Mouse (Mus musculus) heart, postnatal 0 days (tissue): ENCODE data around the gene Fam8a1. TPM values are rescaled to one million over a fixed set of nuclear protein-coding genes. Genes with fewer than 3 reads are reported as not detected.

Experiments
- ATAC-seq: fragments of 200-750 bp; cut with Nextera tagmentation; 2 replicates; pipeline ENCODE4 v1.8.0; 2017; ENCODE audit warnings: low read depth, moderate number of reproducible peaks, moderate library complexity; ENCODE audit not compliant: insufficient read depth
- DNase-seq: peaks from one replicate; pipeline ENCODE4 v3.0.0-alpha.2; 2016; ENCODE audit warnings: low spot score
- H3K27ac ChIP-seq: fragments of 300-500 bp; sonication (generic); 2 replicates; pipeline ENCODE4 v1.5.1; 2014; ENCODE audit warnings: low read depth, mild to moderate bottlenecking
- H3K27me3 ChIP-seq: fragments of 300-500 bp; sonication (generic); 2 replicates; pipeline ENCODE4 v1.6.1; 2014; ENCODE audit warnings: low read length, mixed read lengths; ENCODE audit not compliant: control insufficient read depth, insufficient read depth
- H3K36me3 ChIP-seq: fragments of 300-500 bp; sonication (generic); replicated peaks from 2 replicates; pipeline ENCODE4 v1.6.1; 2014; ENCODE audit warnings: low read length, mixed read lengths; ENCODE audit not compliant: control insufficient read depth, insufficient read depth
- H3K4me1 ChIP-seq: fragments of 300-500 bp; sonication (generic); 2 replicates; pipeline ENCODE4 v1.6.1; 2014; ENCODE audit warnings: antibody characterized with exemption; ENCODE audit not compliant: control insufficient read depth, insufficient read depth
- H3K4me2 ChIP-seq: fragments of 300-500 bp; sonication (generic); 2 replicates; pipeline ENCODE4 v1.6.1; 2014; ENCODE audit warnings: low read depth, mild to moderate bottlenecking, low read length, moderate library complexity
- H3K4me3 ChIP-seq: fragments of 300-500 bp; sonication (generic); 2 replicates; pipeline ENCODE4 v1.5.1; 2014; ENCODE audit warnings: low read depth, low read length
- H3K9ac ChIP-seq: fragments of 300-500 bp; sonication (generic); replicated peaks from 2 replicates; pipeline ENCODE4 v1.6.1; 2014; ENCODE audit warnings: low read depth, low read length, mixed read lengths
- H3K9me3 ChIP-seq: fragments of 300-500 bp; sonication (generic); replicated peaks from 2 replicates; pipeline ENCODE4 v1.6.1; 2016; ENCODE audit warnings: low read length; ENCODE audit not compliant: control insufficient read depth
- CTCF ChIP-seq: IDR thresholded peaks from 2 replicates; pipeline ENCODE4 v1.5.1; 2016; ENCODE audit warnings: antibody characterized with exemption, control low read depth, low read depth
- EP300 ChIP-seq: IDR thresholded peaks from 2 replicates; pipeline ENCODE4 v1.6.1; 2016; ENCODE audit warnings: antibody characterized with exemption, low read depth
- WGBS: fragments of 180-500 bp; shearing (Covaris S2); extraction: QIAGEN DNeasy Blood & Tissue Kit; methylation state at CpG from one replicate; pipeline ENCODE4 v1.1.7; 2014; 5-methylcytosine and 5-hydroxymethylcytosine counted together
- polyA plus RNA-seq: library from polyadenylated mRNA; unstranded; fragments of >200 nt; fragmentation: Nextera tagmentation; extraction: Ambion mirVana; gene quantifications from 2 replicates; pipeline ENCODE4 v1.2.1, GENCODE M21; 2015
- total RNA-seq: library from RNA; depleted of rRNA; stranded (reverse); fragments of >200 nt; gene quantifications from 2 replicates; pipeline ENCODE4 v1.2.3, GENCODE M21; 2014; ENCODE audit warnings: low replicate concordance

Fam8a1 gene
- total and polyA plus RNA-seq, 2 experiments from 2014 or later: 8.0 to 15.5 TPM

DNA sequence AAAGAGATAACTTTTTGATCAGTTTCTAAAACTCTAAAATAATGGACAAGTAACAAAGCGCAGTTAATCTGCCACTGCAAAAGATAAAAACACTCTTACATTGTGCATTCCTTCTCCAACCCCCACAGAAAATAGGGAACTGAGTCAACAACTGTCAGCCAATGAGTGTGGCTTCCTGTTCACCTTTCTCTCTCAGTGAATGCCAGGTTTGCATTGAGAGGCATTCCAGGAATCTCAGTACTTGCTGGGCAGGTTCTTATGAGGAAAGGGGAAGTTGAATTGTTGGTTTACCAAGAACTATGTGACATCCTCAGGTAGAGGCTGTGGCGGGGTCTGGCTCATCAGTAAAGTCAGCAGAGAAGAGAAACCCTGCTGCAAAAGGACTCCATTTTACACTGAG lies 27.5 kb downstream of the Fam8a1 start:
- TF ChIP-seq EP300: no peak
- no peak for TF ChIP-seq CTCF
- 90% methylated on average over 2 of the region's 2 CpGs for WGBS
- DNase-seq: no peak
- Histone ChIP-seq H3K4me3 (no peak overlapping the region), H3K27ac (no peak overlapping the region), H3K36me3 (peaks cover 42% of the 10 kb centered on the region), H3K27me3 (no peaks in the 10 kb centered on the region), H3K9me3 (no peaks in the 10 kb centered on the region), H3K4me1 (no peaks in the 10 kb centered on the region), H3K9ac (no peak overlapping the region), H3K4me2 (no peak overlapping the region)
- ATAC-seq: no peak

DNA sequence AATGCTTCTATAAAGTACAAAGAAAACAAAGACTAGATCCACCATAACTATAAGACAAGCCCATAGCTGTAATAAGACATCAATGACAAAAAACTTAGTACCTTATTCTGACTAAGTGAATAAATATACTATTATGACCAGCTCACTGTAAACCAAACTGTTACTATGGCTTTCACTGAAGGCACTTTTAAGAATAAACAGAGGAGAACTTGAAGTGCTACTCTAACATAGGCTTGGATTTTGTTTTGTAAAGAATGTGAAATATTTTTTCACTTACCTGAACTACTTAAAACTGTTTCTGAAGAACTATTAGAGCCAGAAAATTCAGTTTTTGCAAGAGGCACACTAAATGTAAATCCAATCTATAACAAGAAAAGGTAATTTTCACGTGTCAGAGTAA lies 30.1 kb downstream of the Fam8a1 start:
- H3K4me3 ChIP-seq: no peak overlapping the region
- H3K4me2 ChIP-seq: no peak overlapping the region
- whole genome bisulfite sequencing: 92% methylated on average over 1 of the region's 1 CpGs
- H3K27me3 ChIP-seq: no peaks in the 10 kb centered on the region
- H3K27ac ChIP-seq: no peak overlapping the region
- DNase-seq (no peak), ATAC-seq (no peak)
- H3K4me1 ChIP-seq: no peaks in the 10 kb centered on the region
- H3K36me3 ChIP-seq: peaks cover 42% of the 10 kb centered on the region
- H3K9ac ChIP-seq: no peak overlapping the region
- TF ChIP-seq CTCF: no peak
- TF ChIP-seq EP300: no peak
- no peaks in the 10 kb centered on the region for H3K9me3 ChIP-seq

DNA sequence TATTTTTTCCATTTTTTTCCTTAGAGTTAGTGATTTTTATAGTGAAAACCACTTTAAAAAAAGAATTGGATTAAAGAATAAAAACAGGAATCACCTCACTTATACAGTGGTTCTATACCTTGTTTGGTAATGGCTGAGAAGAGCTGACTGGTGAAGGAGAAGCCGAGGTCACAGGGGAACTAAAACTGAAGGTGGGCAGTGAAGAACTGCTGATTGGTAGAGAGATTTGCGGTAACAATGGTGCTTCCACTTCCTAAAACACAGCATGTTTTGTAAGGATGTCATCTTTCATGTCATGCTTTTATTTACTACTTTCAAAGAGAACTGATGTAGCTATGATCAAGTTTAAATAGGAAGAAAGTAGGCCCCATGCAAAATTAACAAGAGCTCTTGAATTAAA lies 32.2 kb downstream of the Fam8a1 start:
- no peaks in the 10 kb centered on the region for H3K9me3 ChIP-seq
- WGBS: 68% methylated on average over 2 of the region's 2 CpGs
- ATAC-seq (no peak), DNase-seq (no peak)
- TF ChIP-seq CTCF (no peak), EP300 (no peak)
- peaks cover 43% of the 10 kb centered on the region for H3K36me3 ChIP-seq
- H3K27ac ChIP-seq: no peak overlapping the region
- no peak overlapping the region for H3K9ac ChIP-seq
- no peak overlapping the region for H3K4me3 ChIP-seq
- H3K27me3 ChIP-seq: no peaks in the 10 kb centered on the region
- no peaks in the 10 kb centered on the region for H3K4me1 ChIP-seq
- H3K4me2 ChIP-seq: no peak overlapping the region

DNA sequence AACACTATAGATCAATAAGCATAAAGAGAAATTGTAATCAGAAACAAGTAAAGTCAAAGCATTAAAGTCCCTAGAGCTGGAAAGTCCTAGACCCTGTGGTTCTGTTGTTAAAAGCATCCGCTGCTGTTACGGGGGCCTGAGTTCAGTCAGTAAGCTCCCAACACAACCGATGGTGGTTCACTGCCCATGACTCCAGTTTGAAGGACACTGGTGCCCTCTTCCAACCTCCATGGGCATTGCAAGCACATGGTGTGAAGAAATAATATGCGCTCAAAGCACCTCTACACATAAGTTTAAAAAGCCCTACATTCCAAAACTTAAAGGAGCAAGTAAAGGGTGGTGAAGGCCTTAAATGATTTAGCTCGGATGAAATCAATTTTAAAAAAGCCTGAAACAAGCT lies 33.8 kb downstream of the Fam8a1 start:
- DNase-seq (no peak), ATAC-seq (no peak)
- no peak overlapping the region for H3K9ac ChIP-seq
- no peak overlapping the region for H3K4me3 ChIP-seq
- H3K9me3 ChIP-seq: no peaks in the 10 kb centered on the region
- H3K27me3 ChIP-seq: no peaks in the 10 kb centered on the region
- 83% methylated on average over 5 of the region's 5 CpGs for WGBS
- H3K4me1 ChIP-seq: no peaks in the 10 kb centered on the region
- TF ChIP-seq EP300 (no peak), CTCF (peak; percentile 24)
- no peak overlapping the region for H3K4me2 ChIP-seq
- no peak overlapping the region for H3K27ac ChIP-seq
- peaks cover 38% of the 10 kb centered on the region for H3K36me3 ChIP-seq

DNA sequence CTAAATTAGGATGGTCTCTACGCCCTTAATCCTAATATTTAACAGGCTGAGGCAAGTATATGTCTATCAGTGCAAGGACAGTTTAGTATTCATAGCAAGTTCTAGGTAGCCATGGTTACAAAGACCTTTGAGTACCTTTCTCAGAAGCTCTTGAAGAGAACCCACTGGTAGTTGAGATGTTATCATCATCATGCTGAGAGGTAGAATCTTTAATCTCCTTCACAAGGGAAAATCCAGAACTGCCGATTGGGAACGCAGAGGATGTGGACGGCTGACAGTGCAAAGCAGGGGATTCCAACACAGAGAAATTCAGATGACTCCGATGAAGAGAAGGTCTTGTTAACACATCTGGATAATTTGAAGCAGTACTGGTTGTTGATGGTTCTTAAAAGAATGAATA lies 44.2 kb downstream of the Fam8a1 start:
- Histone ChIP-seq H3K4me1 (no peaks in the 10 kb centered on the region), H3K9ac (no peak overlapping the region), H3K36me3 (peaks cover 43% of the 10 kb centered on the region), H3K4me2 (no peak overlapping the region), H3K4me3 (no peak overlapping the region), H3K9me3 (no peaks in the 10 kb centered on the region), H3K27me3 (no peaks in the 10 kb centered on the region), H3K27ac (no peak overlapping the region)
- ATAC-seq: no peak
- no peak for DNase-seq
- WGBS: 90% methylated on average over 5 of the region's 5 CpGs
- TF ChIP-seq EP300 (no peak), CTCF (no peak)

DNA sequence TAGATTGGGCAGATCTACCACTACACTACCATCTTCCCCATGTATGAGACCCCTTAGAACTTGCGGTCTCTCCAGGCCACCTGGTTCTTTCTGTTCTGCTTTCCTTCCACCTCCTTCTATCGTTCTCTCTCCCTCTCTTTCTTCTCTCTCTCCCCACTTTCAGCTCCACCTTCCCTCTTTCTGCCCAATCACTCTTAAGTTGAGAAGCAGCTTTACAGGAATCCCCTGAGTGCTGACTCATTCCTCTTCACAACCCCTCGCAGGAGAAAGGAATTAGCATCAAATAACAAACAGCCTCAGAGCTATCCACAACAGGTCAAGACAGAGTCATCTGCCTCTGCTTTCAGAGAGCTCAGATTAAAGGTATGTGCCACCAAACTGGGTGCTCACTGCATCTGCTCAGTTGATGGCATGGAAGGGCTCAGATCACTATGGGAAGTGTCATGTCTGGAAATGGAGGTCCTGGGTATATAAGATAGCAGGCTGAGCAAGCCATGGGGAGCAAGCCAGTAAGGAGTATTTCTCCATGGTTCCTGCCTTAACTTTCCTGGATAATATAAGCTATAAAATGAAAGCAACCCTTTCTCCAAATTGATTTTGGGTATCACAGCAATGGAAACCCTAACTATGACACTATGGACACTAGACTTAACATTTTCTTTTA lies 46.8 kb downstream of the Fam8a1 start:
- no peak overlapping the region for H3K27ac ChIP-seq
- no peak overlapping the region for H3K4me3 ChIP-seq
- ATAC-seq: no peak
- no peaks in the 10 kb centered on the region for H3K4me1 ChIP-seq
- H3K9me3 ChIP-seq: no peaks in the 10 kb centered on the region
- no peak overlapping the region for H3K9ac ChIP-seq
- DNase-seq: no peak
- no peaks in the 10 kb centered on the region for H3K27me3 ChIP-seq
- H3K4me2 ChIP-seq: no peak overlapping the region
- WGBS: 63% methylated on average over 3 of the region's 3 CpGs
- H3K36me3 ChIP-seq: peaks cover 33% of the 10 kb centered on the region
- TF ChIP-seq EP300 (no peak), CTCF (no peak)
